Mouse (Mus musculus): Measurements from ENCODE around the gene Btbd11.
A peak's percentile ranks its signal among the peaks of the same experiment; 100 is the strongest.
"Not testable (repeated sequence)": the region's sequence is repeated elsewhere in the genome, so short reads cannot be mapped to it uniquely, and the experiment has no call there.

Gene Btbd11

DNA sequence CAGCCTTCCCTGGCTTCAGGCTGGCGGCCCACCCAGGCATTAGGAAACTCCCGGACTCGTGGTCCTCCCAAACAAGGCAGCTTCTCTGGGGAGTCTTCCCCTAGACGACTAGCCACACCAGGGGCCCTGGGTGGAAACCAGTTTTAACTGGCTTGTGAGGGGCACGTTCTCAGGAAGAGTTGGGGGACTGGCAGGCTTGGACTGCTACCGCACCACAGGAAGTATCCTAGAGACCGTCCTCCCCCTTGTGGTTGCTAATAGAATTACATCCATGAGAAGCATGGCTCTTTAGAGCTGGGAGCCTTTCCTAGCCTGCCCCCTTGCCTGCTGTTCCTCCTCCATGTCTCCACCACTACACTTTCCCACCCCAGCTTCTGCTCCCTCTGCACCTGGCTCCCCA is 265.1 kb downstream of the Btbd11 start:
- peak; percentile 74 for DNase-seq (ENCODE audit: low read depth, low spot score)

DNA sequence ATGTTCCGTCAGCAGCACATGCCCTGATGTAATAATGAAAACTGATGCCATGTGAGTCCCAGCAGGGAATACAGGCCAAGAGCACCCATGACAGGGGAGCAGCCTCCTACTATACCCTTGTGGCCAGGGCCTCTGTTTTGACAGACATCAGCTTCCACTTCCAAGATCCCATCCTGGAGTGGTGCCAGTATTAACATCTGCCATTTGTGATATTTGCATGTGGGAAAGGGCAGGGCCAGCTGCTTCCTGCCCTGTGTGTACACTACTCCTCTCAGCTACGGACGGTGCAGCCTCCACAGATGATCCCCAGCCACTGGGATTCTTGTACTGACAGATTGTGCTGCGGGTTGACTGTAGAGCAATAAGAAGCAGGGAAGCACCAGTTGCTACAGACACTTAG is 269.3 kb downstream of the Btbd11 start:
- no peak for DNase-seq (ENCODE audit: low read depth, low spot score)

DNA sequence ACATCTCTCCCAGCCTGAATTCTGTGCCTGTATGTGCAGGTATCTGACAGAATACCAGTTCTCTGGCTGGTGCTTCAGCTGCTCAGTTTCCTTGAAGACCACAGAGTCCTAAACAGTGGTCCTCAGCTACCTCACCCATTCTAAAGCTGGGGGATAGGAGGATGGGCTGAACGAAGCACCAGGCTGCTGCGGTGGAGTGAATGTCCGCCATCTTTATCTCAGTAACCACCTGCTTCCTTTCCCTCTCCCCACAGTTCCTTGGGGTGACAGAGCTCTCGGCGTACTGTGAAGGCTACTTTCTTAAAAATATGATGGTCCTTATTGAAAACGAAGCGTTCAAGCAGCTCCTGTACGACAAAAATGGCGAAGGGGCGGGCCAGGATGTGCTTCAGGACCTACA is 271.3 kb downstream of the Btbd11 start:
- no peak for DNase-seq (ENCODE audit: low read depth, low spot score)

DNA sequence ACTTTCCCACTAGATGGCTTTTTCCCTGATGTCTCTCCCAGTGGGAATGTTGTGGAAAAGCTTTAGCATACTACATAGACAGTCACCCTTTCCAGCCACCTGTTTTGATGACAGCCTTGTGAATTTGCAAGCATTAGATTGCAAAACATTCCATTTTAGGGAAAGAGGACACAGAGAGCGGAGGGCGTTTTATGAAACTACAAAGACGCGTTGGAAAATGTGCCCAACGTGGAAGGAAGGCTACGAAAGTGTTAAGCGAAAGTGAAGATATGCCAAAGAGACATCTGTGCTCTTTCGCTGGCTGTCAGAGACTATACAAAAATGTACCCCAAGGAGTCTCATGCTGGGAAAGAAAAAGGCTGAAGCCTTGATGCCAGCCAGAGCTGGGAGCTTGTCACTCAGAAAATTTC is 286.9 kb downstream of the Btbd11 start:
- DNase-seq (ENCODE audit: low read depth, low spot score) = no peak

DNA sequence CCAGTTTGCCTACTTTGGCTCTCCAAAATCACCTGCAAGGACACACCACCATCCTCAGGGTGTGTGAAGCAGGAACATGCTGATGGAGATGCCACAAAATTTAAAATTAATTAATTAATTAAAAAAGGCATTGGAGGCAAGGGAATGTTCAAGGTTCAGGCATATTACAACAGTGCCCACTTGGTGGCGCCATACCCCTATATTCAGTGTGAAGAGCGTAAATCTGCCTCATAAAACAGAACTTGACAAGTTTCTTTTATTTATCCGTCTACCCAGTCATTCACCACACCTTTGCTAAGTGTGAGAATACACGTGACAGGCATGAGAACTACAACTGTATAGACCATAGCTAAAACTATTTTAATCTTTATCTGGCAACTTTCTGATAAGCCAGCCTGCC is 292.0 kb downstream of the Btbd11 start:
- peak; percentile 28 for DNase-seq (ENCODE audit: low read depth, low spot score)

DNA sequence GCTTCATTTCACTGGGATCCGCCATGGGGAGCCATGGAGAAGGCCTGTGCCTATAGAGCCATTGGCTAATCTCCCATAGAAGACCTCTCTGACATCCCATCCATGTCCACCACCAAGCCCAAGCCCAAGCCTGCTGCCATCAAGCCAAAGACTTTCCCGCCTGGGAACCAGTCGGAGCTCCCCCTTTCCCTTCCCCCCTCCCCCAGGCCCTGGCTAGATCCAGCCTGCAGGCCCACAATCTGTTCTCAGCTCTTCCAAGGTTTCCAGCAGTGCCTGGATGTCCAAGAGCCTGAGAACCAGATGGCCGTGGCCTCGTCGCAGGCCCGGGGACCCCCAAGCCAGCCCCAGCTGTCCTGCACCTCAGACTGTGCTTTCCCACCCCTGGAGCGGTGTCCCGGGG is 295.8 kb downstream of the Btbd11 start:
- no peak for DNase-seq (ENCODE audit: low read depth, low spot score)

DNA sequence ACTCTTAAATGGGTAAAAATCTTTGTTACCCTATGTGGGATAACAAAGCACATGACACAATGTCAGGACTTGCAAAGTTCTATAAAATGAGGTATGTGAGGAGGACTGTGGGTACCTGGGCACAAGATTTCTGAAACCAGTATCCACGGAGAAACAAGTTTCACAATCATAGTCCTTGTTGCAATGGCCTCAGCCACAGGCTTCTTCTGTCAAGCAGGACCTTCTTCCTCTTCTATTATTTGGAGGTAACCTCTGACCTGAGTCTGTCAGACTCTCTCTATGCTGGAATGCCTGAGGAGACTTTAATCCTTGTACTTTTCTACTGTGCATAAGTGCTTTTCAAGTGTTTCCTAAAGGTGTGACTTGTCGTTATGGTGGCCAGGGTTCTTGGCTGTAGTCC is 307.8 kb downstream of the Btbd11 start:
- DNase-seq (ENCODE audit: low read depth, low spot score) = not testable (repeated sequence)

DNA sequence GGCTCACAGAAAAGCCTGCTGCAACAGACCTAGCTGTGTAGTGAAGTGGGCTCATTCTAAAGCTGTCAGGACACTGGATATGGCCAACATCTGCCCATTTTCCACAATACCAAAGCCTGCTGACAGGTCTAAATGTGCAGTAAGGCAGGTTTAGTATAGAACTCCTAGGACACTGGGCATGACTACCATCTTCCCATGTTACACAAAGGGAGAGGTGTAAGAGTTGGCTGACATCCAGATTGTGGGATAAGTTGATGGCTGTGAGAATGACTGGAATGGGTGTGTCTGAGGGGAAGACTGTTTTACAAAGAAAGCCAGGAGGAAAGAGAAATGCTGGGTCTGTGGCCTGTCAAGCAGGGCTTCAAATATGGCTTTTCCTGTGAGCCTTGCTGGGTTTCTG is 313.1 kb downstream of the Btbd11 start:
- no peak for DNase-seq (ENCODE audit: low read depth, low spot score)

DNA sequence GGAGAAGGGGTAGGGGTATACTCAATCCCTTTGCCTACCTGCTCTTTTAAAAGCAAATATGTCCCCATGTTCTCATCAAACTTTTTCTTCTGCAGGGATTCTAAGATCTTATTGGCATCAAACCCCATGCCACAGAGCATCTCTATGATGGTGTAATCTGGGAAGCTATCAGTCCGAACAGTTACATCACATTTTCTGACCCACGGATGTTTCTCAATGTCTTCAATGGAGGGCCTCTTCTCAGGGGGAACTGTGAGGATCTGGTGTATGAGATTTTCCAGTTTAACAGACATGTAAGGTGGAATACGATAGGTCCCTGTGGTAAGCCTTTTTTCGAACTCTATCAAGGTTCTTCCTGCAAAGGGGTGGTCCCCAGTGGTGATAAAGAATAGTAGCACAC is 323.2 kb downstream of the Btbd11 start:
- not testable (repeated sequence) for DNase-seq (ENCODE audit: low read depth, low spot score)

All from forelimb bud, embryonic 11.5 days (tissue).